Mouse (Mus musculus) telencephalon, adult 2 months (tissue): Measurements from ENCODE around the gene Btnl1.
A peak's percentile ranks its signal among the peaks of the same experiment; 100 is the strongest.

Source experiments
- DNase-seq: peaks from one replicate; pipeline ENCODE4 v3.0.0-alpha.2; 2011; ENCODE audit warnings: low read depth, low spot score

Btnl1 gene

GRCm38 (mm10) chr17:34376847-34377246 is at the start of gene Btnl1:
Gene Btnl1, plus strand, starts transcription at chr17:34377132.
- DNase-seq = no peak

GRCm38 (mm10) chr17:34329807-34330206 is 47.1 kb upstream of the Btnl1 start:
- DNase-seq = no peak

- DNase-seq = no peak
Observed at GRCm38 (mm10) chr17:34331200-34331599, 45.7 kb upstream of the Btnl1 start.

- DNase-seq = peak; percentile 6
Observed at GRCm38 (mm10) chr17:34340619-34341402, 36.1 kb upstream of the Btnl1 start.

- DNase-seq = no peak
Observed at GRCm38 (mm10) chr17:34344882-34345281, 32.0 kb upstream of the Btnl1 start.

- DNase-seq = no peak
Observed at GRCm38 (mm10) chr17:34345486-34345885, 31.4 kb upstream of the Btnl1 start.

- no peak for DNase-seq
Observed at GRCm38 (mm10) chr17:34346041-34346440, 30.9 kb upstream of the Btnl1 start.

GRCm38 (mm10) chr17:34347606-34348308 is 29.2 kb upstream of the Btnl1 start:
- DNase-seq = peak; percentile 28

GRCm38 (mm10) chr17:34349429-34349828 is 27.5 kb upstream of the Btnl1 start:
- DNase-seq = peak; percentile 18

GRCm38 (mm10) chr17:34354539-34354938 is 22.4 kb upstream of the Btnl1 start, which contains the start of gene Btnl2:
Gene Btnl2, plus strand, starts transcription at chr17:34354822.
- no peak for DNase-seq

- DNase-seq = no peak
Observed at GRCm38 (mm10) chr17:34354940-34355339, 22.0 kb upstream of the Btnl1 start.

GRCm38 (mm10) chr17:34362954-34363546 is 13.9 kb upstream of the Btnl1 start:
- no peak for DNase-seq

- no peak for DNase-seq
Observed at GRCm38 (mm10) chr17:34363676-34364310, 13.1 kb upstream of the Btnl1 start.

- no peak for DNase-seq
Observed at GRCm38 (mm10) chr17:34365031-34365430, 11.9 kb upstream of the Btnl1 start.

GRCm38 (mm10) chr17:34370563-34370962 is 6.4 kb upstream of the Btnl1 start:
- DNase-seq = no peak

GRCm38 (mm10) chr17:34373055-34373709 is 3.8 kb upstream of the Btnl1 start:
- no peak for DNase-seq

GRCm38 (mm10) chr17:34377450-34378209 is 698 bp downstream of the Btnl1 start:
- DNase-seq = no peak

GRCm38 (mm10) chr17:34378716-34379115 is 1.8 kb downstream of the Btnl1 start:
- no peak for DNase-seq

- DNase-seq = no peak
Observed at GRCm38 (mm10) chr17:34379451-34379850, 2.5 kb downstream of the Btnl1 start.

- no peak for DNase-seq
Observed at GRCm38 (mm10) chr17:34381876-34382275, 4.9 kb downstream of the Btnl1 start.

GRCm38 (mm10) chr17:34383212-34383611 is 6.3 kb downstream of the Btnl1 start:
- DNase-seq = no peak
